Mouse (Mus musculus) mature B cell (primary cell): ENCODE data around the gene Cenps.

Source experiments
- in situ Hi-C: fragments of 300-500 bp; cut with MboI; formaldehyde crosslinking; loops from 2 replicates; pipeline ENCODE4 v1.14.3; 2019

The Cenps gene

GRCm38 (mm10) chr4:149157415-149157973 is 20.1 kb upstream of the Cenps start:
- in situ Hi-C loops: no loop called here

- in situ Hi-C loops: no loop called here
Observed at GRCm38 (mm10) chr4:149155711-149156110, 18.3 kb upstream of the Cenps start.

- in situ Hi-C loops: no loop called here
Observed at GRCm38 (mm10) chr4:149154859-149155258, 17.4 kb upstream of the Cenps start.

GRCm38 (mm10) chr4:149150721-149151120 is 13.3 kb upstream of the Cenps start:
- in situ Hi-C loops: no loop called here

GRCm38 (mm10) chr4:149150256-149150655 is 12.8 kb upstream of the Cenps start:
- in situ Hi-C loops: no loop called here

DNA sequence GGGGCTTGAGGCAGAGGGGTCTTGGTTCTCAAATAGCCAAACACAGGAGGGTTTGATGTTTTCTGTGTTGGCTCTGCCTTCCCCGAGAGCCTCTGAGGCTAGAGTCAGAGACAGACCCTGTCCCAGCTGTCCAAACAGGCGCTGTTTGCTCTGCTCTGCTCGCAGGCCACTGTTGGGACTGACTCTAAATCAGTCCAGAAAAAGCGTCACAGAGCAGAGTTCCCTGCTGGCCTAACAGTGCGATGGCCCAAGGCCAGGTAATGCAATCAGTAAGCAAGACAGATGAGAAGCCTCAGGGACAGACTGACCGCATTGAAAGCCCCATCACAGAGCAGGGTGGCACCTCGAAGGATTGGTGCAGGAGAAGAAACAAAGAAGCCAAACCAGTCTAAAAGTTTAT is 12.2 kb upstream of the Cenps start:
- in situ Hi-C loops: no loop called here

DNA sequence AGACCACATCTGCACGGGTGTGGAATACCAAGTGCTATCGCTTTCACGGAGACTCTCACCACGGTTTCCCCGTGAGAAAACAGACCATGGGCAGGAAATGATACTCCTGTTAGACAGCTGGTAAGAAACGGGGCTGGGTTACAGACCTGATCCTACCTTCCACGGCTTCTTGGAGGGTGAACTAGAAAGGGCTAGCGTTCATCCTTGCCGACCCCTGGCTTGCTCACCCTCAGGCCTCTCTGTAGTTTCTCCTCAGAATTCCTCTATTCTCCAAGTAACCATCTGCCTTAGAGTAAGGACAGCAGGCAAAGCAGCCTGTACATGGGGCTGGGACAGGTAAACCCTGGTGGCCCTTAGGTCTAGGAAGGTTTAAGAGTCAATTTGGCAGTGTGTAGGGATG is 11.8 kb upstream of the Cenps start:
- in situ Hi-C loops: no loop called here

- in situ Hi-C loops: no loop called here
Observed at GRCm38 (mm10) chr4:149148084-149148483, 10.7 kb upstream of the Cenps start.

- in situ Hi-C loops: no loop called here
Observed at GRCm38 (mm10) chr4:149147528-149147927, 10.1 kb upstream of the Cenps start.

DNA sequence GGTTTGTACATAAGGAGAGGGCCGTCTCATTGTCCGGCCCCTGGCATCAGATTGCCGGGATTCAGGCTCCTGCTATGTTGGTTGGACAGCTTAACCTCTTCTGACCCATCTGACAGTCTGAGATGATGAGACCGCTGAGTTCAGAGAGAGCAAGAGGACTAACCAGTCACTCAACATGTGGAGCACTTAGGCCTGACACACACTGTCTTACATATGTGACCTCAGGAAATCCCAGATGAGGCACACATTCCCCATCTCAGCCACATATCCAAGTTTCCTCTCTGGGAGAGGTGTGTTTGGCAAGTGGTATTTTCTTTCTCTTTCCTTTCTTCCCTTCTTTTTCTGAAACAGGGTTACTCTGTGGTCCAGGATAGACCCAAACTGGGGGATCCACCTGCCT is 7.7 kb upstream of the Cenps start:
- in situ Hi-C loops: no loop called here

DNA sequence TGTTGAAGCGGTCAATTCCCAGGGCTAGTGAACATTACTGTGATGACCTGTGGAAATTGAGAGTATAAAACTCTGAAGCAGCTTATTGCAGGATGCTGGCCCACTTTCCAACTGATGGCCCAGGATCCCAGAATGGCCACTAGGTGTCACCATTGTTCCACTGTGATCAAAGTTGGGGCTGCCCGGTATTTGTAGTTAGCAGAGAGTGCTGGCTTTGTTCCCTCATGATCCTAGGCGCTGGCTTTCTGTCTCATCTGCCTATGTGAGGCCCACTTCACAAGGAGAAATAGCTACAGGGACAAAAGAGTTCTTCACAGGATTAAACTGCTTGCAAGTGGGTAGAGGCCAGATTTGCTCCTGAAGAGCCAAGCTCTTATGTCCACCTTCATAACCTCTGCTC is 7.0 kb upstream of the Cenps start:
- in situ Hi-C loops: no loop called here

GRCm38 (mm10) chr4:149143594-149143993 is 6.2 kb upstream of the Cenps start:
- in situ Hi-C loops: no loop called here

- in situ Hi-C loops: no loop called here
Observed at GRCm38 (mm10) chr4:149138515-149138914, 1.1 kb upstream of the Cenps start.

DNA sequence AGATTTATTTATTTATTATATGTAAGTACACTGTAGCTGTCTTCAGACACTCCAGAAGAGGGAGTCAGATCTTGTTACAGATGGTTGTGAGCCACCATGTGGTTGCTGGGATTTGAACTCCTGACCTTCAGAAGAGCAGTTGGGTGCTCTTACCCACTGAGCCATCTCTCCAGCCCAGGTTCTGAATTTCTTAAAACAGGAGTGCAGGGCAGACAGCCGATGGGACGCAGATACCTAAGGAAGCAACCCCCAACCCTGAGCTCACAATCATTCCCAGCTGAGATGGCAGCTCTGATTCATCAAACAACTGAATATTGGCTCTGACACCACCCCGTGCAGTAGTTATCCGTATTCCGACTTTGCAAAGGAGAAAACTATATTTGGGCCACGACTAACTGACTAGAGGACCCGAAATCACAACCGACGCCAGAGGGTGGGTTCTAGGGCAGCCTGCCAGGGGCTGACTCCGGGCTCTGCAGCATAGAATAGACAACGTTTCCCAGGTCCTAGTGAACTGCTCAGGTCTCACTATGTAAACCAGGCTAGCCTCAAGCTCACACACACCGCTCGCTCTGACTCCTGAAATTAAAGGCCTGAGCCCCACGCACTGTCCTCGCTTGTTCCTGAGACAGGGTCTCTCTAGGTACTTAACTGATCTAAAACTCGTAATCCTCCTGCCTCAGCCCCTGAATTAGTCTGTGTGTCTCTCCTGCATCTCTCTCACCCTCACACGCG is 1.1 kb downstream of the Cenps start:
- in situ Hi-C loops: no loop called here

DNA sequence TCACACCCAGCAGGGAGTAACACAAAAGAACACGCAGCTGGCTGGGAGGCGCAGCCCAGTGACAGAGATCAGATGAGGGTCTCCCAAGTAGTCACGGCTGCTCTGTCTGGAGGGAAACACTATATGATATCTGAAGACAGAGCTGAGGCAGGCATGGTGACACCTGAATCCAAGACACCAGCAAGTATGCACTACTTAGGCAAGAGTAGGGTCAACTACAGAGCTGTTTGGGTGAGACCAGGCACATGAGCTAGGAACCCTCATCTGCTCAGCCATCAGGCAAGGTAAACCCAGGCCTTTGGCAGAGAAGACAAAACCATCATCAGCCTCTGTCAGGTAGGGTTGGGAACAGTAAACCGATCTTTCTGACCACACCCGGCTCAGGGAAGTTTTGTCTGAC is 4.0 kb downstream of the Cenps start:
- in situ Hi-C loops: no loop called here

DNA sequence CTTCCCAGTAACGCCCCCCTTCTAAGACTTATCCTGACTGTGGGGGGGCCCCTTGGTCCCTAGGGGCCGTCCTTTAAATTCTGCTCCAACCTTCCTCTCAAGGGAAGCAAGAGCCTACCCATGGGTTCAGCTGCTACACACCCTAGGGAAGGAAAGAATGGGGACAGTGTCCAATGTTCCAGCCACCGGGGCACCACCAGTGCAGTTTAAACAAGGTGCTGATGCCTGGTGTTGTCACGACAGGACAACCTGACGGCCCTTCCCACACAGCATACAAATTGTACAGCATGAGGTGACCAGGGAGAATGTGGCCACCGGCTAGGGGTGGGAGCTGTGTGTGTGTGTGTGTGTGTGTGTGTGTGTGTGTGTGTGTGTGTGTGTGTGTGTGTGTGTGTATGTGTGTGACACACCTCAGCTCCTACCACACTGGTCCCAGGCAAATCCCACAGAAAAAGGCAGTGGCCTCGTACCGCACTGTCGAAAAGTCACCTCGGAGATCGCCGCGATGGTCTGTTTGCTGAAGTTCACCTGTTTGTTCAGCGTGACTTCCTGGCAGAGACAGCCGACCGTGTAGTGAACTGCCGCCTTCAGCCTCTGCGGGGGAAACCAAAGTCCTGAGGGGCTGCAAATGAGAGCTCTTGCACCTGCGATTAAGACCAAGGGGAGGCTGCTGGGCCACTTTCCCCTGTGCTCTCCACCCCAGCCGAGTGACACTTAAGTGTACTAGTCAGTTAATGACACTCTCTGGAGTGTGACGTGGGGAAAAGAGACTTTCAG is 5.5 kb downstream of the Cenps start:
- in situ Hi-C loops: no loop called here

DNA sequence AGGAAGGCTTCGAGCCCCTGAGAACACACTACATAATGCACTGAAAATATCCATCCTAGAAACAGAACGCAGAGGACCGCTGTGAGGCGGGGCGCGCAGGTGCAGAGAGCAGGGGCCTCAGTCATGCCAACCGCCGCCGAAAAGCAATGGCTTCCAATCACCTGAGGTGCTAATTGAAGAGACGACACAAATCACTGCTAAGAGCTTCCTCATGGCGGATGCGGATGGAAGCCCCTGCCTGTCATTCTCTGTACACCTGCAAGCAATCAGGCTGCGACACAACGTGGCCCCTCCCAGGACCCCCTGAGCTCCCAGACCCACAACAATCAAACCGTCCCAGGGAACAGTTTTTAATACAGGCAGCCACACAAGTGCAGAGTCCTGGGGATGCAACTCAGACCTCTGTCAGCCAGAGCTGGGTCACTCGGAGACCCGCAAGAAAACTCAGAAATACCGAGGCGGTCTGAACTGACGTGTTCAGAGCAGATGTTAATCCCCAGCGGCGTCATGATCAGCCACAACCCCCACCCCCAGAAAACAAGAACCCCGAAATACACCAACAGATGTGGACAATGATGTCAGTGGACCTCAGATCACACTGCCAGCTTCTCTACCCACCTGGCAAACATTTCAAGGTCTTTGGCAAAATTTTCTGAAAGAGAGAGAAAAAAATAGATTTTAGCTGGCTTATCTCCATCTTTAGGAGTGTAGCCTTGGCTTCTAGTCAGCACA is 6.2 kb downstream of the Cenps start:
- in situ Hi-C loops: no loop called here

- in situ Hi-C loops: no loop called here
Observed at GRCm38 (mm10) chr4:149128467-149128866, 9.0 kb downstream of the Cenps start.

GRCm38 (mm10) chr4:149126663-149127062 is 10.8 kb downstream of the Cenps start, which contains the start of gene Cort:
Gene Cort (minus strand): TSS chr4:149126763.
- in situ Hi-C loops: no loop called here

DNA sequence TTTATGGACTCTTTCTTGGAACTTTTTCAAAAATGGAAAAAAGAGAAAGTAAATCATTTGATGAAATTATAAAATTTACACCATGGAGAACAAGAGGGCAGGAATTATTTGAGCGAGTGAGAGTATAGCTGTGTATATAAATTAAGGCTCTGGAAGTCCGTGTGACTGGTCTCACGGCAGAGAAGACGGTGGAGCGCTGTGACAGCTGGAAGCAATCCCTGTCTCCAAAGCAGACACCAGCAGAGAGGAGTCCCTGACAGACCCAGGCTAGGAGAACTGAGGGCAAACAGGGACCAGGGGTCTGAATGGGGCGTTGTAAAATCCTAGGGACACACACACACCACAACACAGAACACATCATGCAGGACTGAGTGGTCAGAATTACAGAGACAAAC is 11.3 kb downstream of the Cenps start:
- in situ Hi-C loops: no loop called here

DNA sequence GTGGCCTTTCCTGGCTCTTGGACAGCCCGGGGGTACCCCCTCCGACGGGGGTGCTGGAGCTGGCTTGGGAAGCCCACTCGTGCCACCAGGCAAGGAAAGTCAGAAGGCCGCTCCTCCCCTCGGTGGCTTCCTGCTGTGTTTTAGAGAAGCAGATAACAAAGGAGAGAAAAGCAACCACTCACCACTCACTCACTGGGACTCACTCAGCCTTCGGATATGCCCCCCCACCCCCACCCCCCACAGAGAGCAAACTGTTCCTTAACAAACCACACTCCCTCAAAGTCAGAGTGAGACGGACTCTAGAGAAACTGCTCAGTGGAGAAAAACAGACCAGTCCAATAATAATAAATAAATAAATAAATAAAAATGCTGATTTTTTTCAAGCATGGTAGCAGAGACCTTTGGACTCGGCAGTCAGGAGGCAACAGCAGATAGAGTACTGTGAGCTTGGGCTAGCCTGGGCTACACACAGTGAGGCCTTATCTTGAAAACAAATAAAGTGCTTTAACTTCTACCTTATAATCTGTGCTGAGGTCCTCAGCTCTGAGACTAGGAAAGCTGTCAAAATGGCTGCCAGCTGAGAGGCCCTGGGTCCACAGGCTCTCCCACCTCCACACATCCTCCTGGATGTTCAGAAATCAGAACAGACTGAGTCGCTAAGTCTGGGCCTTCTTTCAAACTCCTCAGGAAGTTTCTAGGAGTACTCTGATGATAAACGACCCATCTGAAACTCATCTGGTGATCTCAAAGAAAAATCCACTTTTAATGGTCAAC is 11.9 kb downstream of the Cenps start:
- in situ Hi-C loops: no loop called here

DNA sequence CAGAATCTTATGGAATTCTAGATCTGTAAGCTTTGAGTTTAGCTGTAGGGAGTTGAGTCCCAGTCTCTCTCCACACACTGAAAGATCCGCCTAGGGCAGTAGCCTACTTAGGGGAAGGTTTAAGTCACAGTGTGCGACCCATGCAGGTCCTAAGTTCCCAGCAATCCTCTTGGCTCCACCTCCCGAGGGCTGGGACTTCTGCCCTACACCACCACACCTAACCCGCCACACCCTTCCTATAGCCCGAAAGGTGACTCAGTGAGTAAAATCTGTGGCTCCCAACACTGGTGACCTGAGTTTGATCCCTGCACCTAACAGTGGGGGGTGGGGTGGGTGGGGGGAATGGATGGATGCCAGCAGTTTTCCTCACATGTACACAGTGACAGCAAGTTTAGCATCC is 14.0 kb downstream of the Cenps start:
- in situ Hi-C loops: no loop called here
